ENCODE assay signal across 15 mouse cellular contexts in genomic region chr3:104447240-104447639, GRCm38 (mm10).
"Had no signal": no experiment of that assay in that cellular context is flagged by ENCODE, and none has a peak within 500 bp of the region (broad histone marks: within the 10 kb centered on the region; RNA-seq: fewer than 3 reads in every experiment).

No protein-coding gene starts in this region.

- H3K4me2 ChIP-seq: neural tube, embryonic 13.5 days; stomach, embryonic 15.5 days had no signal

- H3K27ac ChIP-seq: neural tube, embryonic 13.5 days; stomach, embryonic 15.5 days; stomach, postnatal 0 days had no signal

- DNase-seq: retina, postnatal 1 day; right cerebral cortex, adult 18-20 months; right cerebral cortex, postnatal 14 days; right cerebral cortex, postnatal 25 days; right cerebral cortex, postnatal 4 days; spleen, adult 18-20 months; thymus, adult 18-20 months; thymus, adult 2 months; thymus, postnatal 14 days; thymus, postnatal 25 days; thymus, postnatal 36 days; thymus, postnatal 4 days had no signal

- H3K36me3 ChIP-seq: neural tube, embryonic 13.5 days; stomach, embryonic 15.5 days had no signal

- H3K4me3 ChIP-seq: neural tube, embryonic 13.5 days; stomach, embryonic 15.5 days had no signal

- H3K27me3 ChIP-seq: neural tube, embryonic 13.5 days; stomach, embryonic 15.5 days had no signal

- H3K9me3 ChIP-seq: neural tube, embryonic 13.5 days; stomach, embryonic 15.5 days had no signal

- H3K9ac ChIP-seq: neural tube, embryonic 13.5 days; stomach, embryonic 15.5 days had no signal
